Mouse (Mus musculus): ENCODE results near the gene Tas2r109.

- no peak for TF ChIP-seq CTCF (IDR thresholded peaks at IDR 0.05; ENCODE audit: borderline replicate concordance, control insufficient read depth, extremely low read depth, insufficient read depth, low read length, poor library complexity)
- no peak for TF ChIP-seq POLR2A (IDR thresholded peaks at IDR 0.05; ENCODE audit: control insufficient read depth, extremely low read depth, insufficient read depth, low read length, poor library complexity)
Observed at GRCm38 (mm10) chr6:132957819-132958218, 22.9 kb downstream of the Tas2r109 start, which contains the start of gene Tas2r131.
